Mouse (Mus musculus) frontal cortex, adult (tissue): ENCODE data around the gene Gm49510.

Source experiments
- ATAC-seq: cut with Nextera tagmentation; 2 replicates; pipeline ENCODE4 v1.9.2; 2017; ENCODE audit warnings: mild to moderate bottlenecking, moderate library complexity, mixed read lengths; ENCODE audit not compliant: low TSS enrichment

Gm49510 gene

GRCm38 (mm10) chr15:78914823-78915659 lies 15.6 kb downstream of the Gm49510 start:
- no peak for ATAC-seq

- ATAC-seq, result peak; percentile 42; the same call in 1 of the 2 replicates
Measured at GRCm38 (mm10) chr15:78915660-78916017, 16.2 kb downstream of the Gm49510 start.

GRCm38 (mm10) chr15:78916052-78916826 lies 16.8 kb downstream of the Gm49510 start:
- no peak for ATAC-seq

- ATAC-seq, result no peak
Measured at GRCm38 (mm10) chr15:78918126-78918525, 18.7 kb downstream of the Gm49510 start.

GRCm38 (mm10) chr15:78919914-78920313 lies 20.4 kb downstream of the Gm49510 start:
- no peak for ATAC-seq

- ATAC-seq, result no peak
Measured at GRCm38 (mm10) chr15:78922700-78923099, 23.2 kb downstream of the Gm49510 start.

- ATAC-seq, result no peak
Measured at GRCm38 (mm10) chr15:78923585-78923984, 24.1 kb downstream of the Gm49510 start.

GRCm38 (mm10) chr15:78925129-78925528 lies 25.7 kb downstream of the Gm49510 start:
- ATAC-seq, result no peak

GRCm38 (mm10) chr15:78926021-78926919 lies 26.8 kb downstream of the Gm49510 start, which contains the start of gene Lgals1:
Gene Lgals1, plus strand, starts transcription at chr15:78926725.
- 0 out of 2 replicates have a peak, but pooled peaks have one; percentile 17 for ATAC-seq

GRCm38 (mm10) chr15:78927021-78927787 lies 27.7 kb downstream of the Gm49510 start:
- no peak for ATAC-seq

- ATAC-seq, result peak; percentile 42; the same call in 1 of the 2 replicates
Measured at GRCm38 (mm10) chr15:78927788-78928457, 28.5 kb downstream of the Gm49510 start.

- no peak for ATAC-seq
Measured at GRCm38 (mm10) chr15:78928539-78928938, 29.1 kb downstream of the Gm49510 start.

GRCm38 (mm10) chr15:78930192-78930706 lies 30.8 kb downstream of the Gm49510 start:
- ATAC-seq, result no peak

- ATAC-seq, result no peak
Measured at GRCm38 (mm10) chr15:78930801-78931426, 31.4 kb downstream of the Gm49510 start.

- peak; percentile 24; the same call in 1 of the 2 replicates for ATAC-seq
Measured at GRCm38 (mm10) chr15:78931577-78931976, 32.1 kb downstream of the Gm49510 start.

- peak; percentile 81 for ATAC-seq
Measured at GRCm38 (mm10) chr15:78934784-78935320, 35.4 kb downstream of the Gm49510 start, which contains the start of gene Nol12. Gene Nol12, plus strand, starts transcription at chr15:78934933.

- ATAC-seq, result no peak
Measured at GRCm38 (mm10) chr15:78936403-78936802, 36.9 kb downstream of the Gm49510 start.

- no peak for ATAC-seq
Measured at GRCm38 (mm10) chr15:78937311-78937710, 37.8 kb downstream of the Gm49510 start.

GRCm38 (mm10) chr15:78937963-78938362 lies 38.5 kb downstream of the Gm49510 start:
- ATAC-seq, result no peak
